Mouse (Mus musculus) gastrocnemius, postnatal 10 days (tissue): Measurements from ENCODE around the gene Krtap12-1. TPM values are rescaled to one million over a fixed set of nuclear protein-coding genes. Genes with fewer than 3 reads are reported as not detected.
"Not testable (repeated sequence)": the region's sequence is repeated elsewhere in the genome, so short reads cannot be mapped to it uniquely, and the experiment has no call there.

Experiments used
- DNase-seq: peaks from one replicate; pipeline ENCODE4 v3.0.0; 2021; ENCODE audit warnings: mixed read lengths
- total RNA-seq, 2 experiments: library from RNA; stranded (reverse); gene quantifications; 2 replicates each; pipeline ENCODE4 v1.2.3; 2021

Krtap12-1 gene
- total RNA-seq, 2 experiments from 2014 or later: not detected

- not testable (repeated sequence) for DNase-seq
Measured at GRCm38 (mm10) chr10:77750686-77751085, 30.3 kb downstream of the Krtap12-1 start.

- not testable (repeated sequence) for DNase-seq
Measured at GRCm38 (mm10) chr10:77751254-77751653, 30.9 kb downstream of the Krtap12-1 start, which contains the start of gene Gm9736. Gene Gm9736 (minus strand): TSS chr10:77751354.

DNA sequence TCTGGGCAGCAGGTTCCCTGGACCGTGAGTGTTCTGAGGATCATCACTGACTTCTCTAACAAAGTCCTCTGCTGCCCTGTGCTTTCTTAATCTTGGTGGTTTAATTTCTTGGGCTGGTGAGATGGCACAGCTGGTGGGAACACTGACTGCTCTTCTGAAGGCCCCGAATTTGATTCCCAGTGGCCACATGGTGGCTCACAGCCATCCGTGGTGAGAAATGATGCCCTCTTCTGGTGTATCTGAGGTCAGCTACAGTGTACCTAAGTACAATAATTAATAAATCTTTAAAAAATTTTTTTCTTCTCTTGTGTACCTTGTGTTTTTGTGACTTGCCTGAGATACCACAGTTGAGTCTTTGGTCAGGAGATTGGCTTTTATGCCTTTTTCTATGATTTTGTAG lies 31.9 kb downstream of the Krtap12-1 start:
- DNase-seq: not testable (repeated sequence)

DNA sequence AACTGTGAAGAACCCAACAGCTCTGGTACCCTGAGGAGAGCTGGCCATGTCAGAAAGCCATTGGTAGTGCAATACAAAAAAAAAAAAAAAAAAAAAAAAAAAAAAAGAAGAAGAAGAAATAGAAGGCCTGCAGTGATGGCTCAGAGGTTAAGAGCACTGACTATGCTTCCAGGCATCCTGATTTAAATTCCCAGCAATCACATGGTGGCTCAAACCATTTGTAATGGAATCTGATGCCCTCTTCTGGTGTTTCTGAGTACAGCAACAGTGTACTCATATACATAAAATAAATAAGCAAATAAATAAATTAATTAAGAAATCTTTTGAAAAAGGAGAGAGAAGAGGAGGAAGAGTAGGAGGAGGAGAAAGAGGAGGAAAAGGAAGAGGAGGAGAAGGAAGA lies 33.0 kb downstream of the Krtap12-1 start:
- no peak for DNase-seq

DNA sequence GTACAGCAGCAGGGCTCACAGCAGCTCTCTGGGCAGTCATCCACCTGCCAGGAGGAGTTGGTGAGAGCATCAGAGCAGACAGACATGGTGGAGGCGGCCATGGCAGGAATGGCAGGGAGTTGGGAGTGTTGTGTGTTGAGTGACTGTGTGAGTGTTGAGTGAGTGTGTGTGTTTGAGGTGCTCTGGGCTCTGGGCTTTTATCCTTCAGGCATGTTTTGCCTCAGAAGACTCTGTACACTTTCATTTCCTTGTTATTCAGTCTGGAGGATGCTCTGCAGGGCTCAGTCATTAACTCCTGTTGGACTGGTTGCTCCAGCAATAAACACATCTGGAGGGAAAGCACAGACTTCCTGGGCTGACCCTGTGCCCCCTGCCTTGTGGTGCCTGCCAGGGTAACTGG lies 39.2 kb downstream of the Krtap12-1 start, which contains the start of gene Gm3233:
TSS of gene Gm3233 (minus strand) at position 101 of the 400 bp plus-strand sequence.
- not testable (repeated sequence) for DNase-seq

DNA sequence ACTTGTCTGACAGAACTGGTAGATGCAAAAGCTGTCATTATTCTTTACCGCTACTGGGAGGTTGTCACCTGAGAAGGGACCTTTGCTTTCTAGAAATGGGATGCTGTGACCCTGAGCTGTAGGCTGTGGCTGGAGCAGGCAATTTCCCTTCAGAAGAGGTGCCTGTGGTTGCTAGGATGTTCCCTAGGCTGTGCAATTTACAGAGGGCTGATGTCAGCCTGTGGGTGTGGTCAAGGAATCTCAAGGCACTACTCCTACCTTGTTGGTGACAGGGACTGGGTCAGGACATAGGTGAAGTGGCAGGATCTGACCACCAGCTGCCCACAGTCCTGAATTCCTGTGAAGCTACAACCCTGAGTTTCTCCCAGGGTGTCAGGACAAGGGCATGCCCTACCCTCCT lies 49.3 kb downstream of the Krtap12-1 start:
- no peak for DNase-seq

Other genes starting within 250 kb of the Krtap12-1 start
- 10 to 100 TPM in 1 of 2 experiments, 1 to 10 TPM in 1; 9.9 to 10.4 TPM for gene Fam207a, start 204.8 kb upstream of the Krtap12-1 start, total RNA-seq
- 1 to 10 TPM; 2.1 to 4.5 TPM for gene Itgb2, start 190.3 kb upstream of the Krtap12-1 start, total RNA-seq
- gene Pttg1ip, start 138.9 kb upstream of the Krtap12-1 start, total RNA-seq: 10 to 100 TPM; 70.2 to 71.3 TPM
- 10 to 100 TPM; 64.5 to 65.3 TPM for gene Sumo3, start 114.5 kb upstream of the Krtap12-1 start, total RNA-seq
- gene Gm49325, start 114.4 kb upstream of the Krtap12-1 start, total RNA-seq: 10 to 100 TPM in 1 of 2 experiments, 1 to 10 TPM in 1; 10.0 to 11.4 TPM
- 10 to 100 TPM; 81.3 to 85.4 TPM for gene Ube2g2, start 98.3 kb upstream of the Krtap12-1 start, total RNA-seq
- gene Tspear, start 34.0 kb upstream of the Krtap12-1 start, total RNA-seq: not detected
- not detected for gene Gm19402, start 29.8 kb upstream of the Krtap12-1 start, total RNA-seq
- gene Gm9508, start 23.4 kb upstream of the Krtap12-1 start, total RNA-seq: not detected
- not detected for gene Gm10272, start 14.0 kb upstream of the Krtap12-1 start, total RNA-seq
- gene Gm10024, start 9.1 kb upstream of the Krtap12-1 start, total RNA-seq: not detected
- gene Gm10142, start 4.8 kb upstream of the Krtap12-1 start, total RNA-seq: not detected
- gene Gm10100, start 5.9 kb downstream of the Krtap12-1 start, total RNA-seq: not detected
- gene Gm18596, start 22.0 kb downstream of the Krtap12-1 start, total RNA-seq: not detected
- not detected for gene Gm9736, start 30.8 kb downstream of the Krtap12-1 start, total RNA-seq
- gene Gm3233, start 39.1 kb downstream of the Krtap12-1 start, total RNA-seq: not detected
- gene Gm3238, start 50.7 kb downstream of the Krtap12-1 start, total RNA-seq: not detected
- not detected for gene Gm7138, start 56.3 kb downstream of the Krtap12-1 start, total RNA-seq
- gene Gm3250, start 61.9 kb downstream of the Krtap12-1 start, total RNA-seq: not detected
- gene Gm7137, start 67.6 kb downstream of the Krtap12-1 start, total RNA-seq: not detected
- not detected for gene Gm9639, start 74.5 kb downstream of the Krtap12-1 start, total RNA-seq
- not detected for gene Gm19668, start 78.5 kb downstream of the Krtap12-1 start, total RNA-seq
- not detected for gene Gm9507, start 91.2 kb downstream of the Krtap12-1 start, total RNA-seq
- not detected for gene Gm2696, start 94.1 kb downstream of the Krtap12-1 start, total RNA-seq
- not detected for gene Krtap10-4, start 106.5 kb downstream of the Krtap12-1 start, total RNA-seq
- not detected for gene Krtap10-10, start 115.3 kb downstream of the Krtap12-1 start, total RNA-seq
- not detected for gene Gm36176, start 126.2 kb downstream of the Krtap12-1 start, total RNA-seq
- not detected for gene Gm10318, start 132.3 kb downstream of the Krtap12-1 start, total RNA-seq
- gene Gm3285, start 141.4 kb downstream of the Krtap12-1 start, total RNA-seq: not detected
- gene Lrrc3, start 181.9 kb downstream of the Krtap12-1 start, total RNA-seq: under 1 TPM; 0.72 to 0.78 TPM
- gene Trpm2, start 250.0 kb downstream of the Krtap12-1 start, total RNA-seq: under 1 TPM; 0.26 to 0.75 TPM